Mouse (Mus musculus) cerebellum, adult (tissue): ENCODE measurements around the gene Rasal3.

ENCODE experiments used
- ATAC-seq: cut with Nextera tagmentation; 2 replicates; pipeline ENCODE4 v1.9.2; 2017; ENCODE audit warnings: mild to moderate bottlenecking, moderate library complexity, mixed read lengths; ENCODE audit not compliant: insufficient number of reproducible peaks, low FRiP score, low TSS enrichment

Rasal3 gene

DNA sequence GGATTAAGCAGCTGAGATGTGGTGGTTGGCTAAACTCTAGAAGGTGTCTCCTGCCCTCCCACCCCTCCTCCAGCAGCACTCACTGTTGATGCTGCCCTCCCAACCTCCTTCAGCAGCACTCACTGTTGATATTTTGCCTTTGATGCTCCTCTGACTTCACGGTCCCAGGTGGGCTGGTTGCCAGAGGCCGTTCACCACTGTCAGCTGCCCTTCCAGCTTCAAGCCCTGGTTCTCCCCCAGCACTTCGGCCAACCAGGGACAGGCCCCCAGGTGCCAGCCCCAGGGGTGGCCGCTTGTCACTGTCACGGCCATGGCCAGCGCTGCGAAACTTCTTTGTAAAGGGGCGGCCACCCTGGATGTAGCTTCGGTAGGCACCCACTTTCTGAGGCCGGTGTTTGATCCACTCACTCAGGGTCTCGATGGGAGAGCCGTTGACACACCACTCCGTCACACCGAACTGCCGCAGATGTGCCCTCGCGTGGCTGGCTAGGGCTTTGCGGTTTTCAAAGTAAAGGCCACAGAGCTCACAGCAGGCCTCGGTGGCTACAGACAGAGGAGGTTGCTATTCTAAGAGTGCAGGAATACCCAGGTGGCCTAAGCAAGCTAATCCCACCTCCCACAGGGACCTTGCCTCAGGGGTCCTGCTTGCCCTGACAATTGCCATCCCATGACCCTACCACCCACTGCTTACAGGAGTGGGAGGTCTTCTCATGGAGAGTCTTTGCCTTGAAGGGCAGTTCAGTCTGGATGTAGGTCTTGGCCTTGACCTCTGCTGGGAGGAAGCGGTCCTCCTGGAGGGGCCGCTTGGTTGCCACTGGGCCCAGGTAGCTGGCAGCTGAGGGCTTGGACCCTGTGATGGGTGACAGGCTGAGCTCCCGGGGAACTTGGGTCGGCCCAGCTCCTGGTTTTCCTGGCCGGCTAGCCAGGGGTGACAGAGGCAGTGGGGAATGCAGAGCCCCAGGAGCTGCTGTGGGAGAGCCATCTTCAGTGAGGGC is 46.3 kb downstream of the Rasal3 start:
- ATAC-seq: no peak

GRCm38 (mm10) chr17:32356281-32356680 is 47.1 kb downstream of the Rasal3 start:
- ATAC-seq: no peak

GRCm38 (mm10) chr17:32355031-32355430 is 48.4 kb downstream of the Rasal3 start:
- ATAC-seq: no peak

DNA sequence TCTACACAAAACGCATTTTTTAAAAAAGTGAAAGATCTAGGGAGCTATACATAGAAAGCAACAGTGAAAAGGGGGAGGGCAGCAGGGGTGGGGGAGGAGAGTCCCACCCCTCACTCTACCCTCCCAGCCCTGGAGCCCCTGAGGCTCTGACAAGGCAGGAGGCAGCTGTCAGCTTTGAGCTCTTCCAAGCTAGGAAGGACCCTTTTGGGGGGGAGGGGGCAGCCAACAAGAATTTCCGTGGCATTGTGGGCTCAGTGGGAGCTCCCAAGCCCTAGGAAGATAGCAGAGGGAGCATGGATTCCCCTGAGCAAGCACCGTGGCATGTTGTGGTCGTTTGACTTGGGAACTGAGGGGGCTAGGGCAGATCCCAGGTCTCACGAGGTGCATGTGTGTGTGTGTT is 49.2 kb downstream of the Rasal3 start:
- ATAC-seq: no peak

DNA sequence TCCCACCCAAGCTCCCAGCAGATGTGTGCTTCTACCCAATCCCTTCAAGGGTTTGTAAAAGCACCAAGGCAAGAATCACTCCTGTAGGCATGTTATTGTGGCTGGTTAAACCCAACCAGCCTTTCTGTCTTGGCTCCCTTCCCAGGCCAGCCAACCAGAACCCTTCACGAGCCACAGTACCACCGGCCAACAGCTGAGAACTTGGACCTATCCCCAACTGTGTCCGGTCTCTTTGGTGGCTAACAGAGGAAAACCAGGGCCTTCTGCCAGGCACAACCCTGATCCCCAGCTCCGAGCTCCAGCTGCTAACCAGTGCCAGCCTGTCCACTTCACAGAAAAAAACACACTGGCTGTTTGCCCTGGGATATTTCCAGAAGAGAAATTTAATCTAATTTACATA is 49.7 kb downstream of the Rasal3 start:
- no peak for ATAC-seq

- ATAC-seq: no peak
Measured at GRCm38 (mm10) chr17:32351726-32352125, 51.7 kb downstream of the Rasal3 start.

DNA sequence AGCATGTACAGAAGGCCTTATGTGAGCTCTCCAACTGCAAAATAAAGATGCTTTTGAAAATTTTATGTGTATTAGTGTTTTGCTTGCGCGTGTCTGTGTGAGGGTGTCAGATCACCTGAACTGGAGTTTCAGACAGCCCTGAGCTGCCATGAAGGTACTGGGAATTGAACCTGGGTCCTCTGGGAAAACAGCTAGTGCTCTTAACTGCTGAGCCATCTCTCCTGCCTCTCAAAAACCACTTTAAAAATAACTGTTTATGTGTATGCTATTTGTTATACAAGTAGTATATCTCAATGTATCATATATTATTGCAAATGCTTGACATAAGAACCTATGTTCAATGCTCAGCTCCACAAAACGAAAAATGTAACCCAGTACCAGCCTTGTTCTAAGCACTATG is 52.1 kb downstream of the Rasal3 start:
- ATAC-seq: no peak

DNA sequence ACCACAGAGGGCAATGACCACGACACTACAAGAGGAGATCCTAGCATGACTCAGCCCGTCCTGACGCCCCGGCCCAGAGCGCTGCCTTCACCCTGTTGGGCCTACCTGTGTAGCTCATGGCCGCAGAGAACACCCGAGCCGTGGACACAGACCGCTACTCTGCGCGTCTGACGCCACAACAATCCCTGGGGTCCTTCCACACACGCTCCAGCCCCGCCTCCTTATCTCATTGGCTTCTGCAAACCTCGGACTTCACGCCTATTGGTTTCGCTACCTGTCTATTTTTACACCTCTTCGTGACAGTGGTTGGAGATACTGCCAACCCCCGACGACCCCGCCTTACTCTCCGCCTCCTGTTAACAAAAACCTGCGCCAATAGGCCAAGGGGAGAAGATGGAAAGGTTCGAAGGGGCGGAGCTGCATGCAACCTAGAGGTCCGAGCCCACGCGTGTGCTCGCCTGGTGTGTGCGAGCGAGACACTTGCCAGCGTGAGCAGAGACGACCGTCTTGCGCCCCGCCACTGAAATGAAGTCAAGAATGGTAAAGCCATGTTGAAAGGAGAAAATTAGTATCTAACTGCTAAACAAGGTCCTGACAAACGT is 52.9 kb downstream of the Rasal3 start, which contains the start of gene Akap8l:
TSS of gene Akap8l (minus strand) at position 226 of the 602 bp plus-strand sequence.
- peak; percentile 97 for ATAC-seq

DNA sequence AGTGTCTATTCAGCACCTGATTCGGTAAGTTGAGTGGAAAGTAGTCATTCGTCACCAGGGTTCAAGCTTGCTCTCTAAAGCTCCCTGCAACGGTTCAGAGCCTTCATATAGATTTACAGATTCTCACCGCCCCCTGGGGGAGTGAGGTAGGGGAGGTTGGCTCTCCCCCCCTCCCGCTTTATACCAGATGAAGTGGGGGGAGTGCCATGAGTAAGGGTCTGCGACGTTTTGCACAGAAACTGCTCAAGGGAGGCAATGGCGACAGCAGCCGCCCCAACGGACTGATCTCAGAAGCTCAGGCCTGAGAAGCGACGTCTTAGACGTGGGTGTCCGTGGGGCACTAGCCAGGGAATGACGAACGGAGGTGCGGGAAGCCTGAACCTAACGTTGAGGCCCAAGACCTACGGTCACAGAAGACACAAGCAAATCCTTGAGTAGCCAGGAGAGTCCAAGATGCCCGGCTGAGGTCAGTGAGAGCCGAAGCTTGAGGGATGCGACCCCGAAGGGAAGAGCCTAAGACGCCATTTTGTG is 53.5 kb downstream of the Rasal3 start:
- ATAC-seq: no peak

DNA sequence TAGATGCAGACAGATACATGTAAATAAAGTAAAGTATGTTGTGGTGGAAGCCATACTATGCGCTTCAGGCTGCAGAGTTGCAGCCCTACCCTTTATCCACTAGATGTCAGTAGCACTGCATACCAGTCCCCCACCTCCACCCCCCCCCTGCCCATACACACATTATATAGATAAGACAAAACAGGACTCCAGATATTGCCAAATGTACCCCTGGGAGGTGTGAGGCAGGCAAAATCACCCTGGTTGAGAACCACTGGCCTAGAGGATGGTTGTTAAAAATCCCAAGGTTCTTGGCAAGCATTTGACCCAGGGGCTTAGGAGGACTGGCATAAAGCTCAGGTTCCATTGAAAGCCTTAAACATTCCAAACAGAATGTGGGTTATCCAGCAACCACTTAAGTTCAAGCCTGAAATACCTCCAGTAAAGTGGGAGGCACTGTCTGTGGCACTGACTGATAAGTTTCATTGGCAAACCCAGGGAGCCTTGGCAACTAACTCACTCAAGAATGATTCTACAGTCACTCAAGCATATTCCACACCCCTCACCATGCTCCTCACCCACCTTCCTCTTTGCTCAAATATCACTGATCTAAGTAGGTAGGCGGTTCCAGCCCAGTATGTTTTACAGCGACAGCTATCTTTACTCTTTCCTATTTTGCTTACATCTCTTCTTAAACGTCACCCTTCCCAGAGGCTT is 54.2 kb downstream of the Rasal3 start:
- ATAC-seq: no peak

DNA sequence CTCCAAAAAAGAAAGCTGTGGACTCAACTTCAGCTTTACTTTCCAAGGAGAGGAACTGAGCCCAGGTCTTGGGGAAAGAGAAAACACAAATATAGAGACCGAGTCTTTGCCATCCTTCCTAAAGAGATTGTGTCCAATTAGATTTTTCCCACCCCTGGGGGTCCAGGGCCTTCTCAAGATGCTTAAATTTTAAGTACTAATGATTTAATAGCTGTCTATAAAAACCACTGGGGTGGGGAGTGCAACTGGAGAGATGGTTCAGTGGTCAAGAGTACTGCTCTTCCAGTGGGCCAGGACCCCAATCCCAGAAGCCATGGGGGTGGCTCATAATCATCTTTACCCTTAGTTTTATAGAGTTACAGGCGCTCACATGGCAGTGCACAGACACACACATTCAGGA is 55.0 kb downstream of the Rasal3 start:
- no peak for ATAC-seq

DNA sequence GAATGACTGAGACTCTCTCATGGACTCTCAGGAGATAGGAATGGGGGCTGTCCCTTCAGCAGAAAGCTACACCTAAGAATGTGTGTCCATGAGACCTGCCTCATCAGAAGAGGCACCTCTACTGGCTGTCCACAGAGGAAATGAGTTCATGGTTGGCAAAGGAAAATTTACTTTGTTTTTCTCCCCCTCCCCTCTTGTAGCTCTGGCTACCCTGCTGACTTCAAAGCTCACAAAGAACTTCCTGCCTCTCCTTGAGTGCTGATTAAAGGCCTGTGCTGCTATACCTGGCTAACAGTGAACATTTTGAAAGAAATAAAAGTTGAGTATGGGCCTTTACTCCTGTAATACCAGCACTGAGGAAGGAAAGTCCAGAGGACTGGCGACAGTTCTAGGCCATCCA is 62.3 kb downstream of the Rasal3 start:
- ATAC-seq: no peak
